In genomic region chr5:14514631-14515523, GRCm38 (mm10) we compare ENCODE assay signal across 8 mouse cellular contexts. TPM values are rescaled to one million over a fixed set of nuclear protein-coding genes. Genes with fewer than 3 reads are reported as not detected.
DNase-seq lines count a peak whose midpoint lies in the region; ATAC-seq and TF ChIP-seq lines count a peak whose summit lies in the region.

Pclo (plus strand) TSS chr5:14514918.

- H3K4me2 ChIP-seq in embryonic facial prominence, embryonic 11.5 days (ENCODE audit: low read depth, low read length) = peak within 1 kb of the TSS; percentile 83
- peak within 1 kb of the TSS; percentile 67 for H3K4me2 ChIP-seq in midbrain, embryonic 11.5 days

- H3K4me1 ChIP-seq in embryonic facial prominence, embryonic 11.5 days (ENCODE audit: control insufficient read depth, insufficient read depth, low read length) = no peaks in the 10 kb centered on the region; the same call in 1 of the 2 replicates
- no peaks in the 10 kb centered on the region for H3K4me1 ChIP-seq in heart, adult 2 months (ENCODE audit: control insufficient read depth, insufficient read depth, low read length)
- H3K4me1 ChIP-seq in midbrain, embryonic 11.5 days (ENCODE audit: control insufficient read depth, insufficient read depth, low read length) = peaks cover 4% of the 10 kb centered on the region; the same call in 1 of the 2 replicates
- H3K4me1 ChIP-seq in small intestine, adult 2 months (ENCODE audit: control insufficient read depth, insufficient read depth, insufficient read length, low read length) = peaks cover 8% of the 10 kb centered on the region

- H3K27ac ChIP-seq in embryonic facial prominence, embryonic 11.5 days (replicated peaks; ENCODE audit: low read depth, low read length) = peak within 1 kb of the TSS; percentile 65
- H3K27ac ChIP-seq in heart, adult 2 months = no peak within 1 kb of the TSS
- H3K27ac ChIP-seq in midbrain, embryonic 11.5 days (ENCODE audit: low read depth, low read length) = peak within 1 kb of the TSS; percentile 93
- H3K27ac ChIP-seq in small intestine, adult 2 months (ENCODE audit: insufficient read depth, low read depth, low read length) = no peak within 1 kb of the TSS

- no peaks in the 10 kb centered on the region for H3K36me3 ChIP-seq in embryonic facial prominence, embryonic 11.5 days (replicated peaks; ENCODE audit: control insufficient read depth, insufficient read depth, low read depth, low read length)
- H3K36me3 ChIP-seq in heart, adult 2 months (ENCODE audit: control insufficient read depth, insufficient read depth, low read length) = no peaks in the 10 kb centered on the region
- H3K36me3 ChIP-seq in midbrain, embryonic 11.5 days (ENCODE audit: control insufficient read depth, insufficient read depth, low read length) = no peaks in the 10 kb centered on the region
- no peaks in the 10 kb centered on the region for H3K36me3 ChIP-seq in small intestine, adult 2 months (ENCODE audit: control insufficient read depth, insufficient read depth, low read length)

- TF ChIP-seq CTCF in heart, adult 2 months (IDR thresholded peaks at IDR 0.05) = no peak
- no peak for TF ChIP-seq CTCF in small intestine, adult 2 months (IDR thresholded peaks at IDR 0.05; ENCODE audit: extremely low read depth, insufficient read length, insufficient replicate concordance, low read depth, low read length)

- TF ChIP-seq EP300 in heart, adult 2 months (IDR thresholded peaks at IDR 0.05; ENCODE audit: insufficient read depth, low read depth, low read length) = no peak

- intact Hi-C loops in heart, adult 2 months (cut with DNase I) = no loop called here
- intact Hi-C loops in left cerebral cortex, postnatal 36 days (cut with DNase I) = loop anchor here (10.0 kb wide), 1 partner anchor 290 kb away; no protein-coding TSS in a partner anchor

- peak; percentile 99 for ATAC-seq in embryonic facial prominence, embryonic 11.5 days (replicated peaks; ENCODE audit: insufficient number of reproducible peaks, low FRiP score, low TSS enrichment, low read depth)
- peak; percentile 98 for ATAC-seq in midbrain, embryonic 11.5 days (ENCODE audit: low FRiP score)

- H3K9me3 ChIP-seq in embryonic facial prominence, embryonic 11.5 days (replicated peaks; ENCODE audit: control insufficient read depth, low read length) = no peaks in the 10 kb centered on the region
- H3K9me3 ChIP-seq in midbrain, embryonic 11.5 days (ENCODE audit: control insufficient read depth, low read length) = no peaks in the 10 kb centered on the region

- peaks cover 3% of the 10 kb centered on the region; the same call in 1 of the 2 replicates for H3K27me3 ChIP-seq in embryonic facial prominence, embryonic 11.5 days (ENCODE audit: control insufficient read depth, insufficient read depth, low read length)
- H3K27me3 ChIP-seq in heart, adult 2 months (ENCODE audit: control insufficient read depth, insufficient read depth, low read length) = no peaks in the 10 kb centered on the region
- H3K27me3 ChIP-seq in midbrain, embryonic 11.5 days (ENCODE audit: control insufficient read depth, insufficient read depth, low read length) = no peaks in the 10 kb centered on the region
- H3K27me3 ChIP-seq in small intestine, adult 2 months (ENCODE audit: control insufficient read depth, insufficient read depth, low read length) = no peaks in the 10 kb centered on the region

- H3K79me2 ChIP-seq in heart, adult 2 months (replicated peaks; ENCODE audit: control insufficient read depth, insufficient read depth, low read length) = no peaks in the 10 kb centered on the region

- peak; percentile 98 for DNase-seq in brain, adult 2 months (ENCODE audit: low read depth, low spot score)
- peak; percentile 87 for DNase-seq in embryonic facial prominence, embryonic 11.5 days (ENCODE audit: low spot score)
- DNase-seq in heart, adult 2 months = peak; percentile 53 to 56
- DNase-seq in kidney, adult 18-20 months = peak; percentile 87
- peak; percentile 89 to 92 for DNase-seq in left cerebral cortex, postnatal 36 days (ENCODE audit: low spot score in 2 of 2)
- peak; percentile 99 for DNase-seq in midbrain, embryonic 11.5 days (ENCODE audit: low spot score, missing footprints)
- DNase-seq in spleen, adult 12 weeks (ENCODE audit: low spot score) = no peak

- peak within 1 kb of the TSS; percentile 53 for H3K9ac ChIP-seq in embryonic facial prominence, embryonic 11.5 days (replicated peaks; ENCODE audit: low read length)
- no peak within 1 kb of the TSS for H3K9ac ChIP-seq in heart, adult 2 months (ENCODE audit: low read depth, low read length)
- H3K9ac ChIP-seq in midbrain, embryonic 11.5 days (ENCODE audit: low read length) = peak within 1 kb of the TSS; percentile 83

- WGBS in embryonic facial prominence, embryonic 11.5 days = under 1% methylated on average over 76 of the region's 89 CpGs
- WGBS in heart, adult 2 months = 1% methylated on average over 85 of the region's 89 CpGs
- WGBS in midbrain, embryonic 11.5 days = 1% methylated on average over 81 of the region's 89 CpGs
- 3% methylated on average over 87 of the region's 89 CpGs for WGBS in small intestine, adult 2 months

- H3K4me3 ChIP-seq in embryonic facial prominence, embryonic 11.5 days (ENCODE audit: low read depth, low read length) = peak within 1 kb of the TSS; percentile 63
- peak within 1 kb of the TSS; percentile 48 for H3K4me3 ChIP-seq in heart, adult 2 months
- H3K4me3 ChIP-seq in midbrain, embryonic 11.5 days (ENCODE audit: low read depth, low read length) = peak within 1 kb of the TSS; percentile 78
- peak within 1 kb of the TSS; percentile 66 for H3K4me3 ChIP-seq in small intestine, adult 2 months (ENCODE audit: low read depth, low read length)

- TF ChIP-seq POLR2A in heart, adult 2 months (IDR thresholded peaks at IDR 0.05; ENCODE audit: insufficient read depth, low read depth, low read length) = no peak
- no peak for TF ChIP-seq POLR2A in small intestine, adult 2 months (IDR thresholded peaks at IDR 0.05; ENCODE audit: low read depth, low read length)

RNA-seq across cellular contexts. Expression of gene Pclo, which starts in this region (rescaled TPM):
- polyA plus RNA-seq in embryonic facial prominence, embryonic 11.5 days (2014; fragmentation: Nextera tagmentation; extraction: Ambion mirVana) = 0.82 and 0.94 TPM in 2 replicates
- total RNA-seq in heart, adult 2 months (2021) = under 1 TPM; 0.13 to 0.25 TPM
- 0.12 and 0.14 TPM in 2 replicates for polyA plus RNA-seq in heart, adult 2 months (2012; rRNA removed)
- 100 to 1,000 TPM; 144 to 159 TPM for total RNA-seq in left cerebral cortex, postnatal 36 days (2021)
- polyA plus RNA-seq in midbrain, embryonic 11.5 days (2014; fragmentation: Nextera tagmentation; extraction: Ambion mirVana) = 2.0 and 2.3 TPM in 2 replicates
- 0.08 and 0.11 TPM in 2 replicates for polyA plus RNA-seq in small intestine, adult 2 months (2012; rRNA removed)

Comparison
In these comparisons a context has a peak if more than half of its experiments do, and no peak if none do; other contexts are left out.
1. RNA of gene Pclo (total RNA-seq): 144 to 159 TPM in left cerebral cortex, postnatal 36 days; 0.13 to 0.25 TPM in heart, adult 2 months; every median in the first group is over 100 times any median in the second.
2. Peak in DNase-seq, ATAC-seq, H3K4me3 ChIP-seq, H3K27ac ChIP-seq, H3K9ac ChIP-seq and H3K4me2 ChIP-seq in embryonic facial prominence, embryonic 11.5 days; RNA of the gene not detected or under 1 TPM.
3. Peak in DNase-seq and H3K4me3 ChIP-seq in heart, adult 2 months; RNA of the gene not detected or under 1 TPM.
4. Peak in every context shown above with its lines, with median percentiles within 50 percentile points of each other: H3K4me3 ChIP-seq.